Mouse (Mus musculus) R1 (cell line): ENCODE results near the gene Abhd14b.

Experiments
- DNase-seq: peaks from one replicate; pipeline ENCODE4 v3.0.0-alpha.2; 2018; ENCODE audit warnings: low read depth, low spot score

The Abhd14b gene

DNA sequence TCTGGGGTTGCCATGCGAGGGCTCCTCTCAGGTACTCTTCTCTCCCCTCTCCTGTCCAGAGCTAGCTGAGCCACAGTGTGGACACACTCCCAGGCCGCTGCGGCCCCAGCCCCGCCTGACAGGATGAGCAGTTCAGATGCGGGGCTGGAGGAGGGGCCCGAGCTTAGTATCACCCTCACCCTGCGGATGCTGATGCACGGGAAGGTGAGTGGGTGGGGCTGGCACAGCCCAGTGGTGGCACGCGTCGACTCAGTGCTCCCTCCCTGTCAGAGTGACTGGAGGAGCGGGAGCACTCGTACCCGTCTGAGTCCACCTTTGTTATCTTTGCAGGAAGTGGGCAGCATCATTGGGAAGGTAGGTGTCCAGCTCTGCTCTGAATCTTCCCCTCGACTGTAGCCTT is 12.7 kb downstream of the Abhd14b start:
- DNase-seq = no peak

DNA sequence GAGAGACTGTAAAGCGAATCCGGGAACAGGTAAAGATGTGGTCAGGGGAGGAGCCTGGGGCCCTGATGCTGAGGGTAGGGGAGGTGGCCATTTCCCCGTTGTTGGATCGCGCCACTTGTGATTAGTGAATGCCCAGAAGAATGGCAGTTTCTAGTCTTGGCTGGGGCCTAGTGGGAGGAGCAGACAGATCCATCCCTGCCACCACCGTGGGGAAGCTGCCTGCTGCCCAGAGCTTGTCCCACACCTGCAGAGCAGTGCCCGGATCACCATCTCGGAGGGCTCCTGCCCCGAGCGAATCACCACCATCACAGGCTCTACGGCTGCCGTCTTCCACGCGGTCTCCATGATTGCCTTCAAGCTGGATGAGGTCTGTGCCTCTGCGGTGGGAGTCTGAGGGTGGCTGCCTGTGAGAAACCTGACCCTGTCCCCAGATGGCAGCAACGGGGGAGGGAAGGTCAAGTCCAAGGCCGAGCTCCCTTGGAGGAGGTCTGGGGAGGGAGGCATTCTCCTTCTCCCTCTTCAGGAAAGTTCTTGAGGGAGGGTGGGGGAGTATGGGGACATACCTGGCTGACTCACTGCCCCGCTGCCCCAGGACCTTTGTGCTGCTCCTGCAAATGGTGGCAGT is 13.3 kb downstream of the Abhd14b start:
- DNase-seq = no peak

DNA sequence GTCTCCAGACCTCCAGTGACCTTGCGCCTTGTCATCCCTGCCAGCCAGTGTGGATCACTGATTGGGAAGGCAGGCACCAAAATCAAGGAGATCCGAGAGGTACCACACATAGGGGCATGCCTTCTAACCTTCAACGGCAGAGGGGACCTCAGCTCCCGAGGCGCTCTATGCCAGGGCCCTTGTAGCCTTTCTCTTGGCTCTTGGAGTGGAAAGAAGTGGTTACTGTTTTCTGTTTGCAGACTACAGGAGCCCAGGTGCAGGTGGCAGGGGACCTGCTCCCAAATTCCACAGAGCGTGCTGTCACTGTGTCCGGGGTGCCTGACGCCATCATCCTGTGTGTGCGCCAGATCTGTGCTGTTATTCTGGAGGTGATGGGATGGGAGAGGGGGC is 13.8 kb downstream of the Abhd14b start:
- DNase-seq = no peak

DNA sequence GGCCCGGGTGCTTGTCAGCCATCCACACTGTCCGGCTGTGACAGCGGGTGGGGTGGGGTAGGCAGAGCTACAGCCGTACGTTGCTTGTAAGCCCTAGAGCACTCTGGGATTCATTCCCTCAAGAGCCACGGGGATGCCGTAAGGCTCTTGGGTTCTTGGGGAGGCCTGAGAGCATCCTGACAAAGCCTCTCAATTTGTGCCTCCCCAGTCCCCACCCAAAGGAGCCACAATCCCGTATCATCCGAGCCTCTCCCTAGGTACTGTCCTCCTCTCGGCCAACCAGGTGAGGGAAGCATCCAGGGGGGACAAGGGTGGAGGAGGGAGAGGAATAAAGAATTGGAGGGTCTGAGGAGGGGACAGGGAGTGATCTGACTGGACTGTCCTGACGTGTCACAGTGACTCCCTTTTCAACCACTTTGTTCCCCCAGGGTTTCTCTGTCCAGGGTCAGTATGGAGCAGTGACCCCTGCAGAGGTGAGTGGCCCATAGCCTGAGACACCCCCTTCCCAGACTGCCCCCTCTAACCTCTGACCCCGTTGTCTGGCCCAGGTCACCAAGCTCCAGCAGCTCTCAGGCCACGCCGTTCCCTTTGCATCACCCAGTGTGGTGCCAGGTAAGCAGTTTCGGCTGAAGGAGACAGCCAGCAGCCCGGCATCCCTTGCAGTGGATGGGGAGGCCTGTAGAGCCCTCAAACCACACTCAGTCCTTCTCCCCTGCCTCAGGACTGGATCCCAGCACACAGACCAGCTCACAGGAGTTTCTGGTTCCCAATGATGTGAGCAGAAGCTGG is 14.6 kb downstream of the Abhd14b start:
- DNase-seq = no peak

DNA sequence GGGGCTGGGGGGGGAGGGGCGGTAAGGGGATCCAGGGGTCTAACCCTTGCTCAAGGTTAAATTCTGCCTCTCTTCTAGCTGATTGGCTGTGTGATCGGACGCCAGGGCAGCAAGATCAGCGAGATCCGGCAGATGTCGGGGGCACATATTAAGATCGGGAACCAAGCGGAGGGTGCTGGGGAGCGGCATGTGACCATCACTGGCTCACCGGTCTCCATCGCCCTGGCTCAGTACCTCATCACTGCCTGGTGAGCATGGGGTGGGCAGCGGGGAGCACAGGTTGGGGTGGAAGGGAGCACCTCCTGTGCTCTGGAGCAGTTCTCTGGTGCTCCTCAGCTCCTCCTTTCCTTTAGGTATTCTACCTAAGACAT is 15.2 kb downstream of the Abhd14b start:
- no peak for DNase-seq

DNA sequence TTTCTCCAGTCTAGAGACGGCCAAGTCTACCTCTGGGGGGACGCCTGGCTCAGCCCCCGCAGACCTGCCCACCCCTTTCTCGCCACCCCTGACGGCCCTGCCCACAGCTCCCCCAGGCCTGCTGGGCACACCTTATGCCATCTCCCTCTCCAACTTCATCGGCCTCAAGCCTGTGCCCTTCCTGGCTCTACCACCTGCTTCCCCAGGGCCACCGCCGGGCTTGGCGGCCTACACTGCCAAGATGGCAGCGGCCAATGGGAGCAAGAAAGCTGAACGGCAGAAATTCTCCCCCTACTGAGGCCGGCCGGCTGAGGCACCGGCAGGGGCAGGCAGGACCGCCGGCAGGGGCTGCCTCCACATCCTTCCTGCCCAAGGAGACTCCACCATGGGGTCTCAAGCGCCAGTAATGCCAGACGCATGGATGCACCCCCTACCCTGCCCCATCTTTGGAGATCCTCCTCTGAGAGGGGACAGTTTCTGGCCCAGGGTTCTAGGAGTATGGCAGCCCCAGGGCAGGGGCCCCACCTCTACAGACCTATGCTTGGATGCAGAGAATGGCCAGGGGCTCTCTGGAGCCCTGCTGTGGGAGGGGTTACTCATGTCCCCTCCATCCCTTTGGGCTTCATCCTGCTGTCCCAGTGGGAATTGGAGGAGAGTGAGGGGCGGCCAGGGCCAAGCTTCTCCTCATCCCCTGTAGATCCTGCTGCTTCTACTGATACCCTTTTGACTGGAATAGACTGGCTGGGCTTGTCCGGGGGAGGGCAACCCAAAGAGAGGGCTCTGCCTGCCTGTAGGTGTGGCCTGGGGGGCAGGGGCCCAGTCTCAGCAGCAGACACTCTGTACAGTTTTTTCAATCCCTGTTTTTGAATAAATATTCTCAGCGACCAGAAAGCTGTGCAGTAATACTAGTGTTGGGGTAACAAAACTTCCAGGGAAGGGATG is 16.1 kb downstream of the Abhd14b start:
- DNase-seq = no peak

DNA sequence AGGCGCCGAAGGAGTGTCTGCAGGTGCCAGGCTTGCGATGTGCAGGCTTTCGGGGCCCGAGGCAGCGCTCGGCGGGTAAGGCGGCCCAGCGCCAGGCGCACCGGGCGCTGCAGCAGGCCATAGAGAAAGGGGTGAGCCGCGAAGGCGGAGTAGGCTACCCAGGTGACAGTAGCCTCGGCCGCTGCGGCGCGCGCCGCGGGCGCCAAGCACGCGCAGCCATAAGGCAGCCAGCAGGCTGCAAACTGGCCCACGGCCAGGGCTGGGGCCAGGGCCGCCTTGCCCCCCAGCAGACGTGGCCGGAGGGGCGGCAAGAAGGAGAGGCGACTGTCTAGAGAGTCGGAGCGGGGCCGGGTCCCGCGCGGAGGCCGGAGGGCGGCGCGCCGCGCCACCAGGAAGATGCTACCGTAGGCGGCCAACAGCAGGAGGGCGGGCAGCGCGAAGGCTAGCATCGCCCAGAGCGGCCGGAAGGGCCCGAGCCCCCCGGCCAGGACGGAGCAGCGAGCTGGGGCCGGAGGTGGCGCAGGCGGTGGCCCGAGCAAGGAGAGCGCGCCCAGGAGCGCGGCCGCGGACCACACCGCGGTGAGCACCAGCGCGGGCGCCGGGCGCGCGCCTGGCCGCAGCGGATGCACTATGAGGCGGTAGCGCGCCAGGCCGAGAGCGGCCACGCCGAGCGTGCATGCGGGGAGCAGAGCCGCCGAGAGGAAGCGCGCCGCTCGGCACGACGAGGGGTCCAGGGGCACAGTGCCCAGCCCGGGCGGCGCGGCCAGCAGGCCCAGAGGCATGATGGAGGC is 17.7 kb downstream of the Abhd14b start:
- DNase-seq = peak; percentile 66

DNA sequence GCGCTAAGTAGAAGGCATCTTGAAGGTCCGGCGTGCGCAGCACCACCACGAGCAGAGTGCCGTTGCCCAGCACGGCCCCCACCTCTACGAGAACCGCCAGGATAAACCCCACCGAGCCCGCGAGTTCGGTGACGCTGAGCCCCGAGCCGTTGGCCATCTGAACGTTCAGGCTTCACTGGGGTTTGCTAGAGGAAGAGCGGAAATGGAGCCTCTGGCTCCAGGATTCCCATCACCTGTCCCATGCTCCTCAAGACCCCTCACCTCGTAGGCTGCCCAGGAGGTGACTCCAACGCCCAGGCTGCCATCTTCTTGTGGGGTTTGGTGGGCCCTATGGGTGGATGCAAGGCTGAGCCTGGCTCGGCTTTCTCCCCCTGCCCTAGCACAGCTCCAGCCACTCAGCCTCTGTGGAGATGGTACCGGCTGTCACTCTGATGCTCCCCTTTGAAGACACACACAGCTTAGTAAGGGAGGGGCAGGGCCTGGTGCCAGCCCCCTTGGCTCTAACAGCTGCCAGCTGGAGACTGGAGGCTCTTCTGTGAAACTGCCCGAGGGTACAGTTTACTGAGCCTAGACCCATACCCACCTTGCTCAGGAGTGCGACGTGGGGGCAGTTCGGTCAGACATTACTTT is 18.4 kb downstream of the Abhd14b start, which contains the start of gene Gpr62:
Gene Gpr62 (minus strand): TSS at position 368 of the 630 bp plus-strand sequence.
- DNase-seq = peak; percentile 59

DNA sequence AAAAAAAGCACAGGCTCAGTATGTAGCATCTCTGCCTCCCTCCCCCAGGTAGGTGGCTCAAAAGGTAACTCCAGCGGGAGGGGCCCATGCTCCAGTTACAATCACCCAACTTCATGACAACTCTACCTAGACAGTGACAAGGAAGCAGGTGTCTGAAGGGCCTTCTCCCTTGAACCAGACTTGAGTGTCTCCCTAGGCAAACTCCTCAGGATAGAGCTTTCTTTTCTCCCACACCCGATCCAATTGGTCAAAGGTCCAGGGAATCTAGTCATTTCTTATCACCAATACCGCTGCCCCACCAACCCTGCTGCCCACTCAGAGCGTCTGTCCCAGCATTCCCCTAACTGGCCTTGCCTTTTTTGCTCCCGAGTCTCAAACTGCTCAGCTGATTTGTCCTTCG is 19.5 kb downstream of the Abhd14b start:
- DNase-seq = no peak

DNA sequence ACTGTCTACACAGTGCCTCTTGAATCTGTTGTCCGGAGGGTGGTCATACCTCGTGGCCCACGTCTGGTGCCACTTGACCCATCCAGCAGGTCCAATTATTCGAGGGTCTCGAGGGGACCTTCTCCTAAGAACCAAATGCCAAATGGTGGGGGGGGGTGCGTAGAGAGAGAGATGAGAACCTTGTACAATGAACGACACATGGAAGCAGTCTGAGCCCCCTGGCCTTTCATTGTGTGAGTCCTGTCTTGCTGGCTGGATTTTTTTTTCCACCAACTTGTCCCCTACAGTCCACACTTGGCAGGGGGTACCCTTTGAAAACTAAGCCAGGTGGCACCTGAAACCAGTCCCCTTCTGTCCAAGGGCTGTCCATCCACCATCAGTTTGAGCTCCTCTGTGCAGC is 20.5 kb downstream of the Abhd14b start:
- DNase-seq = no peak

DNA sequence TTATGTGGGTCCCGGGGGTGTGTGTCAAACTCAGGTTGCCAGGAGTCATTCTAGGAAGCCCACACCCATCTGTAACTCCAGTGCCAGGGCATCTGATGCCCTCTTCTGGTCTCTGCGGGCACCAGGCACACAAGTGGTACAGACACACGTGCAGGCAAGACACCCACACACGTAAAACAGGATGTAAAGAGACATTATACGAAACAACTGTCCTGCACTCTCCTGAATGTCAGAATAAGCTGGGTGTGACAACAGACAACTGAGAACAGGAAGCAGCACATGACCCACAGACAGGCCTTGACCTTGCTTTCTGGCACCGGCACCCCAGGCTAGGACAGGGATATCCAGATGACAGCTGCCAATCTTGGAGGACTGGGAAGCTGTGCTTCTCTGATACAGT is 22.1 kb downstream of the Abhd14b start:
- DNase-seq = no peak

DNA sequence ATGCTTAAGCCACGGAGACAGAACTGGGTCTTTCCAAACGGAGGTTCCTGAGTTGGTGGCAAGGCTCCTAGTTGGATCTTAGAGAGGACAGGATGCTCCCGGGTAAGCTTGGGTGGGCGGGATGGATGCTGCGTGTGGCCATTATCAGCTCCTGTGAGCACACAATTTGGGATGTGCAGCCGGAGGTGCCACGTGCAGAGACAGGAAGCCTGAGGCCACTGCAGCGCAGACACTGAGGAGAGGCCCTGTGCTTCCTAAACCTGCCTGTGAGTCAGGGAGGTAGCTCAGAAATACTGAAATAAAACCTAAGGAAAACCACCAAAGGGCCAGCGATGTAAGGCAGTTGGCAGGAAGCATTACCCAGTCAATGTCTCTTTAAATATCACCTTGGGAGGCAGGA is 22.5 kb downstream of the Abhd14b start:
- DNase-seq = no peak

DNA sequence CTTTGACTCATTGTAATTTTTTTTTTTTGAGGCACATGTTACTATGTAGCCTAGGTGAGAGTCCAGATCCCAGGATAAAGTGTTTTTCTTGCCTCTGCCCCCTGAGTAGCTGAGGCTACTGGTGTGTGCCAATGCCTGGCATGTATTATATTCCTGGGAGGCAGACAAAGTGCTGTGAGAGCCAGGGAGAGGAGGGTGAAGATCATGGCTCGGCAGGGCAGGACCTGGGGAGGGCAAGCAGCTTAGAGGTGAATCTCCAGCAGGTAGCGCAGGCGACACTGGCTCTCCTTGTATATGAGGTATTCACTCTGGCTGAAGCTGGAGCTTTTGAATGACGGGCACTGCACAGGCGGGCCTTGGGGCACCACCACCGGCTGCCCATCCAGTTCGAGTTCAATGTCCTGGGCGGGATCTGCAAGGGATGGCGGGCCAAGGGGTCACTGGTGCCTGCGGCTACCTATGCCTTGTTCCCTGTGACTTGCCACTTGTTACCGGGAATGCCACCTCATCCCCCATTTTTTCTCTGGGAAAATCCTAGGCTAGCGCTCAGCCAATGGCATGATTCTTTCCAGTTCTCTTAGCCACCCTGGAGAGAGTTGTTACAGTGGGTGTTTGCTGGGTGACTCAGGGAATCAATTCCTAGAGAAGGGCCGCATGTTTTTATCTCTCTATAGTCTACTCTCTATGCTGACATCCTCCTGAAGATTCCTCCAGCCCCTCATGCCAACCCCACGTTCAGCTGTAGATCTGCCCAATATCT is 23.9 kb downstream of the Abhd14b start:
- no peak for DNase-seq

DNA sequence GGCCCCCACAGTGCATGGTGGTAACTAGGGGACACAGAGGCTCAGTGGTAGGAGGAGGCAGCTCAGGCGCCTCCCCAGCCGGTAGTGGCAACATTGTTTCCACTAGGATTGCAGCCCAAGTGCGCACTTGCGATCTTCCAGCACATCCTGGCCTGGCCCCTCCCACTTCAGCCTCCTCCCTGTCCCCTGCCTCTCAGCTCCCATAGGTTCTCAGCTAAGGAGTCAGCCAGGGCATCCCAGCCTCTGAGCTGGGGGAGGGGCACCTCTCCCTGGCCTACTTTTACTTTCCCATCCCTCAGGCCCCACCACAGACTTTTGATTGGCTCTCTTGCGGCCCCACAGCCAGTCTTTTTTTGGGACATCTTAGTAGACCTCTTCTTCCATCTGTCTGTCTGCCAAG is 24.6 kb downstream of the Abhd14b start:
- peak; percentile 95 for DNase-seq

DNA sequence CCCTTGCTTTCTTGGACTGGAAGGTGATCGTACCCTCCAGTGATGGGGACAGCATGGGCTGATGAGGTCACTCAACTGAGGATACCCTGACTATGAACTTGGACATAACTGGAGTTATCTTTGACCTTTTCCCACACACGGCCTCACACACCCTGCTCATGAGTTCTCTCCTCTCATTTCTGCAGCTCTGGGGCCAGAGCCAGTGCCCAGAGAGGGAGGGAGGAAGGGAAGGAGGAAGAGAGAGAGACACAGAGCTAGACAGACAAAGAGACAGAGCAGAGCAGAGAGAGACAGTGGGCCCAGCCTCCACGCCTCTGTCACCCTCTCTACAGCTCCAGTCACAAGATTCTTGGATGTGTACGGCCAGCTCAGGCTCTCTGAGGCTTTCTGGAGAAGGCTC is 25.1 kb downstream of the Abhd14b start:
- no peak for DNase-seq

DNA sequence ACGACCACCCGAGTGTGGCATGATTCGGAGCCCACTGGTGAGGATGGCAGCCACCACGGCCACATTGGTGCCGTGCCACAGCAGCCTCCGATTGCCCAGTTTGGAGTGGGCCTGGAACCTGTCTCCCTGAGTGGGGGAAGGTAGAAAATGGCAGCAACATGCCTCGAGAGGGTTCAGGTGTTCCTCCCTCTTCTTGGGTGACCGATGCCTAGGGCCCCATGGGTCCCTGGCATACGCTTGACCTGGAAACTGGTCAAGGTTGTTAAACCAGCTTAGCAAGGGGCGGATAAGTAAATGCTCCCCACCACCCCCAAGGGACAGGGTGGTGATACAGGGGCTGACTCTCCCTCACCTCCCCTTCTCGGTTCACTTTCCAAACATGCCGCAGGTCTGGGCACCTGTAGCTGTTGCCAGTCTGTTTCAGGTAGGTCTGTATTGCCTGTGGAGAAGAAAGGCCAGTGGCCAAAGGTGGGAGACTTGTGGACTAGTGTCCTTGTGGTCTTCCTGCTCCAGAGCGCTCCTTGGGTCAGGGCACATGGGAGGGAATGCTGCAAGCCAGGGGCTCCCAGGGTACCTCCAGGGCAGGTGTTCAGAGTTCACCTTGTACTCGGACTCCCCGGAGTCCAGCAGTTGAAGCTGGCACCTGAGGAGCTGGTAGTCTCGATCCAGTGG is 26.0 kb downstream of the Abhd14b start:
- DNase-seq = no peak

DNA sequence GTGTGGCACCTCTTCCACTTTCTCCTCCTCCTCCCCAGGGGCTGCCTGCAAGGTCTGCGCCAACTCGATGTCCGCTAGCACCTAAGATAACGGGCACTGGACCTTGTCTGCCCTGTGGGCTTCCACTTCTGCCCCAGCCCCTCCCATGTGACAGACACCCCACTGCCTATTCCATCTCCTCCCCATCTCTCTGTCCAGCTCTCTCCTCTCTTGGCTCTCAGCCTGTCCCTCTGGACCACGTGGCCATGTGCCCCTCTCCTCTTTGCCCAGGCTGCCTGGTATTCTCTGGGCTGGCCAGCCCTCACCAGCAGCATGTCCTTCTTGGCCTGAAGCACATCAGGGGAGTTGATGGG is 26.5 kb downstream of the Abhd14b start:
- DNase-seq = no peak

DNA sequence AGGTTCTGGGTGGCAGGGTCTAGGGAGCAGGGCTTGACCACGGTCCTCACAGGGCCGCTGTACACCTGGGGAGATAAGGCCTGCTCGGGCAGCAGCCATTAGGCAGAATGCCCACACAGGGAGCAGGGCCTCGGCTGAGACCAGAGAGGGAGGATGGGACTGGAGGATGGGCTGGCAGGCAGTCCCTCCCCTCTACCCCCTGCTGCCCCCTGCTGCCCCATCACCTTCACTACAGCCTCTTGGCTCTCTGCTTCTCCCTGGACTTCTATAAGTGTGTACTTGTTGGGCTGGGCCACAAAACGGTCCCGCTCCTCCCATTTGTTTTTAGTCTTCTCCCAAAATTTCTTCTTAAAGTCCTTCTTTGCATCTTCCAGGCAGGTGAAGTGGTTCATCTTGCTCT is 27.2 kb downstream of the Abhd14b start:
- DNase-seq = peak; percentile 90

DNA sequence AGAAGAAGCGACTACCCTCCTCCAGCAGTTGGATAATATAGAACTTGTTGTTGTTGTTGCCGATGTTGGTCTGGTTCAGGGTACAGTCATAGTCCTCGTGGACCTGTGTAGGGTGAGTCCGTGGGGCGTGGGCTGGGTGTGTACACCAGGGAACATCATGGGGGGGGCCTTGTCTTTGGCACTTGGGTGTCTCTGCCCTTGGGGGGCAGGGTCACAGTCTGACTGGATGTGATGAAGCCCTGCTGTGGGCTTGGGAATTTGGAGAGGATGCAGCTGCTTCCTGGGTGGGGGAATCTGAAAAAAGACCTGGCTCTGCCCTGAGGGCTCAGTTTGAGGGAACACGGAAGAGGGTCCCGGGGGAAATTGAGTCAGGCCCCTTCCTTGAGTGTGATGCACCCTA is 27.8 kb downstream of the Abhd14b start:
- DNase-seq = peak; percentile 81

DNA sequence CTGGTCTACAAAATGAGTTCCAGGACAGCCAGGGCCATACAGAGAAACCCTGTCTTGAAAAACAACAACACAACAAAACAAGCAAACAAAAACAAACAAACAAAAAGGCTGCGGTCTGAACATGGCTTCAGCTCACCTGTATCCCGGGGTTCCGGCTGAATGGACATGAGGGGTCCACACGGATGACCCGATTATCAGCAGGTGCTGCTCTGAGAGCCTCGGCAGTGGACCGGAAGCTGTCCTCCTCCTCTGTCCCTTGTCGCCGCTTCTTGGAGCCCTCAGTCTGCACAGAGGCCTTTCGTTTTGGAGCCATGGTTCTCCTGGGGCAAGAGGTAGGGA is 28.4 kb downstream of the Abhd14b start, which contains the start of gene Rrp9:
Gene Rrp9 (plus strand): TSS at position 301 of the 339 bp plus-strand sequence.
- DNase-seq = no peak
